Mouse (Mus musculus): ENCODE measurements around the gene Depdc5.
A peak's percentile ranks its signal among the peaks of the same experiment; 100 is the strongest.

Gene Depdc5

GRCm38 (mm10) chr5:33002781-33003180 is 139.3 kb downstream of the Depdc5 start:
- DNase-seq, result no peak

GRCm38 (mm10) chr5:33003500-33003899 is 140.0 kb downstream of the Depdc5 start:
- no peak for DNase-seq

GRCm38 (mm10) chr5:33004110-33004509 is 140.6 kb downstream of the Depdc5 start:
- no peak for DNase-seq

GRCm38 (mm10) chr5:33005442-33006145 is 142.1 kb downstream of the Depdc5 start:
- DNase-seq, result no peak

- DNase-seq, result no peak
These were observed 143.2 kb downstream of the Depdc5 start for GRCm38 (mm10) chr5:33006670-33007069.

GRCm38 (mm10) chr5:33007371-33007770 is 143.9 kb downstream of the Depdc5 start:
- DNase-seq, result no peak

- no peak for DNase-seq
These were observed 145.8 kb downstream of the Depdc5 start for GRCm38 (mm10) chr5:33009301-33009700.

GRCm38 (mm10) chr5:33009818-33010812 is 146.6 kb downstream of the Depdc5 start:
- no peak for DNase-seq

- no peak for DNase-seq
These were observed 147.9 kb downstream of the Depdc5 start for GRCm38 (mm10) chr5:33011132-33012106.

- no peak for DNase-seq
These were observed 150.6 kb downstream of the Depdc5 start for GRCm38 (mm10) chr5:33014096-33014495.

- DNase-seq, result no peak
These were observed 152.1 kb downstream of the Depdc5 start for GRCm38 (mm10) chr5:33015579-33015978.

- DNase-seq, result no peak
These were observed 154.7 kb downstream of the Depdc5 start for GRCm38 (mm10) chr5:33018189-33018560.

- peak; percentile 93 to 94 for DNase-seq
These were observed 155.3 kb downstream of the Depdc5 start, which contains the start of gene Ywhah for GRCm38 (mm10) chr5:33018561-33019425. TSS of gene Ywhah (plus strand) at chr5:33018816.

GRCm38 (mm10) chr5:33019426-33019821 is 155.9 kb downstream of the Depdc5 start:
- DNase-seq, result no peak

- peak in 1 of 2 experiments; percentile 46 for DNase-seq
These were observed 158.1 kb downstream of the Depdc5 start for GRCm38 (mm10) chr5:33021622-33022021.

- DNase-seq, result no peak
These were observed 159.8 kb downstream of the Depdc5 start for GRCm38 (mm10) chr5:33023337-33023736.

GRCm38 (mm10) chr5:33024474-33024873 is 161.0 kb downstream of the Depdc5 start:
- DNase-seq, result no peak

- DNase-seq, result no peak
These were observed 165.2 kb downstream of the Depdc5 start for GRCm38 (mm10) chr5:33028656-33029055.

GRCm38 (mm10) chr5:33030425-33031175 is 167.1 kb downstream of the Depdc5 start:
- no peak for DNase-seq

GRCm38 (mm10) chr5:33032036-33032773 is 168.7 kb downstream of the Depdc5 start:
- no peak for DNase-seq

Data from spleen, adult 18-20 months (tissue).